Mouse (Mus musculus) B cell, adult 2 months (primary cell): Measurements from ENCODE around the gene Hoxd10.
A peak's percentile ranks its signal among the peaks of the same experiment; 100 is the strongest.

Source experiments
- DNase-seq, 2 experiments: peaks; one replicate each; pipeline ENCODE4 v3.0.0; 2022

The Hoxd10 gene

GRCm38 (mm10) chr2:74667191-74667841, 24.4 kb upstream of the Hoxd10 start:
- DNase-seq: peak in 1 of 2 experiments; percentile 14

GRCm38 (mm10) chr2:74667842-74668357, 23.8 kb upstream of the Hoxd10 start, which contains the start of gene Hoxd13:
TSS of gene Hoxd13 (plus strand) at chr2:74668310.
- DNase-seq: no peak

GRCm38 (mm10) chr2:74668370-74669229, 23.1 kb upstream of the Hoxd10 start:
- peak; percentile 23 to 36 for DNase-seq

- no peak for DNase-seq
Observed at GRCm38 (mm10) chr2:74669230-74669578, 22.5 kb upstream of the Hoxd10 start.

- DNase-seq: peak in 1 of 2 experiments; percentile 7
Observed at GRCm38 (mm10) chr2:74669650-74670235, 22.0 kb upstream of the Hoxd10 start.

- no peak for DNase-seq
Observed at GRCm38 (mm10) chr2:74670632-74671188, 21.0 kb upstream of the Hoxd10 start.

GRCm38 (mm10) chr2:74671847-74672246, 19.9 kb upstream of the Hoxd10 start:
- no peak for DNase-seq

GRCm38 (mm10) chr2:74672481-74673362, 19.0 kb upstream of the Hoxd10 start:
- peak; percentile 63 to 70 for DNase-seq

- no peak for DNase-seq
Observed at GRCm38 (mm10) chr2:74673835-74674425, 17.8 kb upstream of the Hoxd10 start.

GRCm38 (mm10) chr2:74674881-74675665, 16.7 kb upstream of the Hoxd10 start, which contains the start of gene Hoxd12:
TSS of gene Hoxd12 (plus strand) at chr2:74675013.
- no peak for DNase-seq

GRCm38 (mm10) chr2:74675666-74676282, 15.9 kb upstream of the Hoxd10 start:
- no peak for DNase-seq

- no peak for DNase-seq
Observed at GRCm38 (mm10) chr2:74676376-74677052, 15.2 kb upstream of the Hoxd10 start.

GRCm38 (mm10) chr2:74677106-74677505, 14.6 kb upstream of the Hoxd10 start:
- DNase-seq: no peak

GRCm38 (mm10) chr2:74678891-74679595, 12.7 kb upstream of the Hoxd10 start, which contains the start of gene Hoxd11:
TSS of gene Hoxd11 (plus strand) at chr2:74679557.
- no peak for DNase-seq

- no peak for DNase-seq
Observed at GRCm38 (mm10) chr2:74679596-74679971, 12.1 kb upstream of the Hoxd10 start.

GRCm38 (mm10) chr2:74679980-74680379, 11.7 kb upstream of the Hoxd10 start:
- no peak for DNase-seq

GRCm38 (mm10) chr2:74680561-74681398, 10.9 kb upstream of the Hoxd10 start:
- DNase-seq: no peak
